Mouse (Mus musculus) Patski (cell line): ENCODE data around the gene Tesk1. TPM values are rescaled to one million over a fixed set of nuclear protein-coding genes. Genes with fewer than 3 reads are reported as not detected.

ENCODE experiments used
- ATAC-seq: fragments of 100-300 bp; one replicate; pipeline ENCODE4 v1.8.0; 2021
- CTCF ChIA-PET: fragments of 350-600 bp; sonication (Branson Sonifier 250); formaldehyde crosslinking; loops from one replicate; lab custom pipeline; 2022; ENCODE audit warnings: inconsistent platforms; lab: Charles Lee
- POLR2A ChIA-PET: fragments of 350-600 bp; sonication (Branson Sonifier 250); formaldehyde crosslinking; loops from one replicate; lab custom pipeline; 2022; ENCODE audit warnings: antibody characterized with exemption, inconsistent platforms; lab: Charles Lee
- DNase-seq: peaks from one replicate; pipeline ENCODE4 v3.0.0-alpha.2; 2011; ENCODE audit warnings: low read depth, low spot score
- H3K27me3 ChIP-seq: fragments of 371-371 bp; one replicate; pipeline ENCODE4 v1.5.1; 2021
- CTCF ChIP-seq: fragments of 100-300 bp; IDR thresholded peaks from one replicate; pipeline ENCODE4 v1.5.1; 2021
- in situ Hi-C: fragments of 300-500 bp; cut with MboI; formaldehyde crosslinking; loops from 3 replicates; pipeline ENCODE4 v1.11.1; 2018; ENCODE audit warnings: low pct_unique_long_range_greater_than_20kb, mixed read lengths
- polyA plus RNA-seq: library from polyadenylated mRNA; unstranded; gene quantifications from one replicate; pipeline ENCODE4 v1.2.3, GENCODE M21; 2021

Gene Tesk1
- polyA plus RNA-seq, 1 experiment from 2014 or later: 50.4 TPM

DNA sequence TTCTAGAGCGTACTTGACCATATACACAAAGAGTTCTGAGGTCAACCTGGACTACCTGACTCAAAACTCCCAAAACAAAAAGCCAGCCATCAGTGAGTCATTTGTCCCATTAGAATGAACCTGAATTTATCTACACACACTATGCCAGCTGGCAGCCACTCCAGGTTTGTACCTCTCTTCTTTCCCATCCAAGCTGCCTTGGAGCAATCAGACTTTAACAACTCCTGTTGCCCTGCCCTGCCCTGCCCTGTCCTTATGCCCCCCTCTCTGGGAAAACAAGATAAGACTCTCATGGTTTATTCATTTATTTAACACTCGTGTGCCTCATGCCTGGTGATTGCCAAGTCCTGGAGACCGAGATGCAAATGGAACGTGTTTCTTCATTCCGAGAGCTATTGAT, 49.1 kb downstream of the Tesk1 start:
- in situ Hi-C loops: no loop called here
- DNase-seq: no peak
- ChIA-PET CTCF (interaction anchor here (0.5 kb wide), 1 partner anchor 11 kb away, joined by 3 read pairs; no protein-coding TSS in a partner anchor), POLR2A (no interaction called here)
- ATAC-seq: no peak
- TF ChIP-seq CTCF: no peak
- no peaks in the 10 kb centered on the region for H3K27me3 ChIP-seq

DNA sequence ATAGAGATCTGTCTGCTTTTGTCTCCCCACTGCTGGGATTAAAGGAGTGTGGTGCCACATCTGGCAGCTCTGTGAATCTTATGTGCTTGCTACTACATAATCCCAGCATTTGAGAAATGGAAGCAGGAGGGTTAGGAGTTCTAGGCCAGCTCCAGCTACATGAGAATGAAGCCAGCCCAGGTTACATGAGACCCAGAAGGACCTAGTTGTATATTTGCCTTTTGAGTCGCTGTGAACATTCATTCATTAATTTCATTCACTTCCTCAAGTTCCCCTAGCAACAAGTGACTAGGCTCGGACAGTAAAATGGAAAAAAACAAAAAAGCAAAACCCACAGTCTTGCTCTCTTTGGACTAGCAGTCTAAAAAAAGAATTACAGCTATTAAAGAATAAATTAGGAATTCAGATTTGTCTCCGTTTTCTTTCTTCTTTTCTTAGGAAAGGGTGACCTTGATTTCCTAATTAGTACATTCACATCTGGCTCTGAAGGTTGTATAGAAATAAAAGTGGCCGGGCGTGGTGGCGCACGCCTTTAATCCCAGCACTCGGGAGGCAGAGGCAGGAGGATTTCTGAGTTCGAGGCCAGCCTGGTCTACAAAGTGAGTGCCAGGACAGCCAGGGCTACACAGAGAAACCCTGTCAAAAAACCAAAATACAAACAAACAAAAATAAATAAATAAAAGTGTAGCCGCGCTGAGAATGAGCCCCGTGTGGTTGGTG, 50.5 kb downstream of the Tesk1 start:
- CTCF ChIA-PET: interaction anchor here (1.2 to 1.8 kb wide), 3 partner anchors 13 to 70 kb away, joined by 3 to 5 read pairs (median 3); partner anchors contain the start of genes Creb3 and Tln1

DNA sequence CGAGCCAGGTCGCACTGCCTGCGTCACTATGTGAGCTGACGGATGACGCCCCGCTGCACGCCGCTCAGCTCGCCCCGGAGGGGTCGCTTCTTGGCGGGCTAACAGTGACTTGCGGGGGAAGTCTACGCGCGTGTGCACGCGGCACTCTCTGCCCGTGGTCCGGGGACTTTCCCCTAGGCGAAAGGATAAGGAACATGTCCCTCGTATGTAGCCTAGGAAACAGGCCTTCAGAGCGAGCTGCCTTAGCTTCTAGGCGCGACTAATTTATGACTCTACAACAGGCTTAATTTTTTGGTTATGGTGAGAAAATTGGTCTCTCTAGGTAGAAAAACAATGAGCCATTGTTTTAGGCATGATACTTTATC, 51.1 kb downstream of the Tesk1 start, which contains the start of gene Ccdc107:
TSS of gene Ccdc107 (plus strand) at position 80 of the 365 bp plus-strand sequence.
- ATAC-seq (peak; percentile 94), DNase-seq (no peak)
- no peak for TF ChIP-seq CTCF
- H3K27me3 ChIP-seq: no peaks in the 10 kb centered on the region
- ChIA-PET CTCF (interaction anchor here (1.2 to 1.8 kb wide), 3 partner anchors 14 to 70 kb away, joined by 3 to 5 read pairs (median 3); partner anchors contain the start of genes Creb3 and Tln1), POLR2A (interaction anchor here (0.6 to 1.0 kb wide), 3 partner anchors 73 to 511 kb away, joined by 3 to 6 read pairs (median 3); no protein-coding TSS in a partner anchor)
- in situ Hi-C loops: no loop called here

More for the DNA sequence above, 50.5 kb downstream of the Tesk1 start:
- no peak for DNase-seq
- no peak for ATAC-seq
- no peak for TF ChIP-seq CTCF
- POLR2A ChIA-PET: interaction anchor here (0.6 kb wide), 1 partner anchor 510 kb away, joined by 3 read pairs; no protein-coding TSS in a partner anchor
- in situ Hi-C loops: no loop called here
- no peaks in the 10 kb centered on the region for H3K27me3 ChIP-seq

DNA sequence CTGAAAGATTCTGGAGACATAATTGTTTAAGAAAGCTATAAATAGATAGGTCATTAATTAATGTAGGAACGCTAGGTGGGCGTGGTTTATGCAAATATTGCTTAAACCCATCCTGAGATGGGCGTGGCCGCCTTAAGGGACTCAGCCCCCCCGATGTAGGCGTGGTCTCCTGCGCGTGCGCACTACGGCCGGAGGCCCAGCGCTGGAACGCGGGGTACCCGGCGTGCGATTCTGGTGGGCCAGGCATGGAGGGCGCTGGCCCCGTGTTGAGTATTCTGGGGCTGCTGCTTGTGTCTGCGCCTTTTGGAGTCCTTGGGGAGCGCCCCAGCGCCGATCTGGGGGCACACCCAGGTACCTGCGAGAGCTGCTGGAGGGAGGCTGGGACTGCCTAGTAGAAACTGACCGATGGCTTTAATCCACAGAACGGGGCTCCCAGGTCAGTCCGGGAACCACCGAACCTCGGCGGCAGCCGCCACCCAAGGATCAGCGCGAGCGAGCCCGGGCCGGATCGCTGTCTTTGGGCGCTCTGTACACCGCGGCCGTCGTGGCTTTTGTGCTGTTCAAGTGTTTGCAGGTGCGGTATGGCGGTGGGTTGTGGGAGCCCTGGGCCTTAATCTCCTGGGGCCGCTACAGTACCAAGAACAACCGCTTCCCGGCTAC, 51.6 kb downstream of the Tesk1 start:
- no peaks in the 10 kb centered on the region for H3K27me3 ChIP-seq
- CTCF ChIA-PET: interaction anchor here (1.2 to 1.8 kb wide), 3 partner anchors 14 to 69 kb away, joined by 3 to 5 read pairs (median 3); partner anchors contain the start of genes Creb3 and Tln1
- TF ChIP-seq CTCF: no peak
- ATAC-seq (peak; percentile 53), DNase-seq (peak; percentile 85)
- in situ Hi-C loops: no loop called here
- POLR2A ChIA-PET: interaction anchor here (0.6 to 1.0 kb wide), 5 partner anchors 13 to 511 kb away, joined by 3 to 6 read pairs (median 3); partner anchors contain the start of gene Car9

DNA sequence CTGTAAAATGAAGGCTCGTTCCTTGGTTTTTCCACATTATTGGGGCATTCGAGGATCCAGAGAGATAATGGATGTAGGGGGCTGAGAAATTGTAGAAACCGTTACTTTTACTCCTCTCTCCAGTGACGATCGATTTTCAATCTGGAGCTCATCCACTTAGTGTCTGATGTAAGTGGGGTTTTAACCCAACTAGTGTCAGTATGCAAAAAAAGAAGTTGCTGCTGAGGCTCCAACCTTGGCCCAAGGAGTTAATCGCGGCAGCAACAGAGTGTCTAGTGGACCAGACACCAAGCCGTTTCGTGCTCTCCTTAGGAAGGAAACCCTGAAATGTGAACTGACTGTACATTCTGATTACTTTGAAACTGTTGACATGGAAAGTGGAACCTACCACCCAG, 52.1 kb downstream of the Tesk1 start:
- TF ChIP-seq CTCF: no peak
- no peaks in the 10 kb centered on the region for H3K27me3 ChIP-seq
- ATAC-seq (no peak), DNase-seq (no peak)
- CTCF ChIA-PET: no interaction called here
- POLR2A ChIA-PET: interaction anchor here (0.6 to 1.0 kb wide), 3 partner anchors 13 to 85 kb away, joined by 3 to 4 read pairs (median 3); partner anchors contain the start of gene Car9
- in situ Hi-C loops: no loop called here

DNA sequence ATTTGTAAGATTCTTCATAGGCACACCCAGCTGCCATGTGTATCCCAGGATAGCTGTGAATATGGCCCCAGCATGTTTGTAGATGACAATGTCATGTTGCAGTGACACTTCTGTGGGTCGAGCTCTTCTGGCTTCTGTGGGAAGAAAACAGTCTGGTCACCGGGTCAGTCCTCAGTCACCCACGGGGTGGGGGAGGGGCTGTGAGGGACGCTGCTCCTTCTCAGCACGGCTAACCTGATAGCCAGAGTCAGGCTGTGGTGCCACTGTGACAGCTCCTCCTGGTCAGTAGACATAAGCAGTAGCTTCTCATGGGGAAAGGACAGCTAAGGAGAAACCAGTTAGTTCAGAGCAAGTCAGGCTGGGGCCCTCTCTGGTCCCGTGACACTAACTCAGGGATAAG, 54.8 kb downstream of the Tesk1 start:
- H3K27me3 ChIP-seq: no peaks in the 10 kb centered on the region
- in situ Hi-C loops: no loop called here
- ATAC-seq (no peak), DNase-seq (no peak)
- TF ChIP-seq CTCF: no peak
- CTCF ChIA-PET: no interaction called here
- POLR2A ChIA-PET: interaction anchor here (1.0 kb wide), 1 partner anchor 23 kb away, joined by 3 read pairs; no protein-coding TSS in a partner anchor

DNA sequence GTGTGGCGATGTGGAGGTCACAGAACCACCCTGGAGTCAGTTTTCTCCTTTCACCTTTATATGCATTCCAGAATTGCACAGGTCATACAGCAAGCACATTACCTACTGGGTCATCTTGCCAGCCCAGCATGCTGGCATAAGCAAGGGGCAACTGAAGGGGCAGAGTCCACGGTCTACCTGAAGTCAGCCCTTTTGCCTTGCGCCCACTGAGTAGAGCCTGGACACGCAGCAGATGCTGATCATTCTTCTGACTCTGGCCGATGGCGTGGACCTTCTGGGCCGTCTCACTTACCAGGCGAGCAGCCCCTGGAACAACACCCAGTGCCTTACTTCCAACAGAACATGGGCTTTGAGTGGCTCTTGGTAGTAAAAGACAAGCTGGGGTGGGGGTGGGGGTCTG, 55.7 kb downstream of the Tesk1 start:
- in situ Hi-C loops: no loop called here
- ATAC-seq (no peak), DNase-seq (no peak)
- no peaks in the 10 kb centered on the region for H3K27me3 ChIP-seq
- ChIA-PET POLR2A (interaction anchor here (1.0 kb wide), 1 partner anchor 22 kb away, joined by 3 read pairs; no protein-coding TSS in a partner anchor), CTCF (interaction anchor here (1.3 kb wide), 1 partner anchor 68 kb away, joined by 4 read pairs; no protein-coding TSS in a partner anchor)
- no peak for TF ChIP-seq CTCF

Other genes starting within 250 kb of the Tesk1 start
- 0.59 TPM for gene Atp8b5, start 174.8 kb upstream of the Tesk1 start, polyA plus RNA-seq
- gene Rusc2, start 60.0 kb upstream of the Tesk1 start, polyA plus RNA-seq: 29.6 TPM
- 0.17 TPM for gene Fam166b, start 12.8 kb upstream of the Tesk1 start, polyA plus RNA-seq
- 3.3 TPM for gene Cd72, start 12.7 kb downstream of the Tesk1 start, polyA plus RNA-seq
- not detected for gene Sit1, start 41.8 kb downstream of the Tesk1 start, polyA plus RNA-seq
- 42.8 TPM for gene Ccdc107, start 51.0 kb downstream of the Tesk1 start, polyA plus RNA-seq
- 5.5 TPM for gene Arhgef39, start 57.8 kb downstream of the Tesk1 start, polyA plus RNA-seq
- gene Car9, start 65.0 kb downstream of the Tesk1 start, polyA plus RNA-seq: not detected
- gene Tpm2, start 81.8 kb downstream of the Tesk1 start, polyA plus RNA-seq: 0.22 TPM
- gene Creb3, start 120.4 kb downstream of the Tesk1 start, polyA plus RNA-seq: 74.6 TPM
- 112 TPM for gene Tln1, start 120.8 kb downstream of the Tesk1 start, polyA plus RNA-seq
- gene Rgp1, start 136.8 kb downstream of the Tesk1 start, polyA plus RNA-seq: 25.3 TPM
- gene Gba2, start 136.9 kb downstream of the Tesk1 start, polyA plus RNA-seq: 12.5 TPM
- gene Msmp, start 142.6 kb downstream of the Tesk1 start, polyA plus RNA-seq: not detected
- 47.2 TPM for gene Npr2, start 190.0 kb downstream of the Tesk1 start, polyA plus RNA-seq
- gene Spag8, start 211.7 kb downstream of the Tesk1 start, polyA plus RNA-seq: 0.50 TPM
- 69.0 TPM for gene Hint2, start 214.5 kb downstream of the Tesk1 start, polyA plus RNA-seq
- gene Tmem8b, start 227.0 kb downstream of the Tesk1 start, polyA plus RNA-seq: 4.8 TPM
- 0.59 TPM for gene Fam221b, start 227.2 kb downstream of the Tesk1 start, polyA plus RNA-seq